Mouse (Mus musculus) cerebellum, adult 11-12 months (tissue): ENCODE measurements around the gene Tgfb1.
A peak's percentile ranks its signal among the peaks of the same experiment; 100 is the strongest.

Experiments used
- DNase-seq: peaks from one replicate; pipeline ENCODE4 v3.0.0; 2022

Gene Tgfb1

GRCm38 (mm10) chr7:25686680-25687531 is at the start of gene Tgfb1:
TSS of gene Tgfb1 (plus strand) at chr7:25687002.
- no peak for DNase-seq

GRCm38 (mm10) chr7:25637099-25637498 is 49.7 kb upstream of the Tgfb1 start:
- no peak for DNase-seq

DNA sequence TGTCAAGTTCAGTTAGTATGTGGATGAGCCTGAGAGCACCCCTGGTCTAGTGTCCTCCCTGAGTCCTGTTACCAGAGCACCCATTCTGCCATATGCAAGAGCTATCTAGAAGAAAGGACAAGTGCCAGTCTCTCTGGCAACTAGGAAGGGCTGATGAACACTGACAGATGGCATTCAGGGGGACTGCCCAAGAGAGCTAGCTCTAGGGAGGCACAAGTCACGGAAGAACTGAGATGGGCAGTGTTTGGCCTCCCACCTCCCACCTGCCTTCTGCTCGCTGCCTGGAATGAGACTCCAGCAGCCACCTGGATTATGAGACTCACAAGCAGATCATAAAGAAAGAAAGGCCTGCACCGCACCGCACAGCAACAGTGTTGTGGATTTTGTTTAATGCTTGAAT is 47.0 kb upstream of the Tgfb1 start:
- peak; percentile 74 for DNase-seq

GRCm38 (mm10) chr7:25644136-25644535 is 42.7 kb upstream of the Tgfb1 start:
- no peak for DNase-seq

DNA sequence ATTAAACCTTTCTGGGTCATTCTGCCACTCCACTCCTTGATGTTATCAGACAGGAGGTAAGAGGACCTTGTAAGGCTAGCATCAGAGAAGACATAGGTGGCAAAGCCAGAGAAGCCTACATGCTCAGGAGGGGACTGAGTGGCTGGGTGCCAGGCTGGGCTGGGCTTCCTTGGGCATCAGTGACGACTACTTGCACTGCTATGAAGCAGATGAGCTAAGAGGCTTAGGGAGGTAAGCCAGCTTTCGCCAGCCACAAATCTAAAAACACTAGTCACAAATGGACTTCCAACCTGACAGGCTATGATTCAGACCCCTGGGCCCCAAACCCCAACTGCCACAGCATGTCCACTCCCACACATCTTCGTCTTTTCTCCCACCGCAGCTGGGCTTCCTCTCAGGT is 42.2 kb upstream of the Tgfb1 start:
- DNase-seq = no peak

DNA sequence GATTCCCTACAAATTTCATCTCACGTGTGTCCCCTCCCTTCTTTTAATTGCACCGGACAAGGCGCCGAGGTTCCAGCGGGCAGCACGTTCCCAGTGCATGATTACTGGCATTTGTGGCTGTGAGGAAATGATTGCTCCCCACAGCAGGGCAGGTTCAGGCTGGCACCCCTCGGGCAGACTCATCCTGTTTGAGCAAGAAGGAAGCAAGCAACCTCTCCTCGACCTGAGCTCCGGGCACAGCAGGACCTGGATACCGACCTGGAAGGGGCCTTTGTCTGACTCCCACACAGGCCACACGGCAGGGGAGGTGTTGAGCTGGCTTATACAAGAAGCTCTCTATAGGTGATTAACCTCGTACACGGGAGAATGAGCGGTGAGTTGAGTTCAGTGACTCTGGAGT is 41.7 kb upstream of the Tgfb1 start:
- no peak for DNase-seq

DNA sequence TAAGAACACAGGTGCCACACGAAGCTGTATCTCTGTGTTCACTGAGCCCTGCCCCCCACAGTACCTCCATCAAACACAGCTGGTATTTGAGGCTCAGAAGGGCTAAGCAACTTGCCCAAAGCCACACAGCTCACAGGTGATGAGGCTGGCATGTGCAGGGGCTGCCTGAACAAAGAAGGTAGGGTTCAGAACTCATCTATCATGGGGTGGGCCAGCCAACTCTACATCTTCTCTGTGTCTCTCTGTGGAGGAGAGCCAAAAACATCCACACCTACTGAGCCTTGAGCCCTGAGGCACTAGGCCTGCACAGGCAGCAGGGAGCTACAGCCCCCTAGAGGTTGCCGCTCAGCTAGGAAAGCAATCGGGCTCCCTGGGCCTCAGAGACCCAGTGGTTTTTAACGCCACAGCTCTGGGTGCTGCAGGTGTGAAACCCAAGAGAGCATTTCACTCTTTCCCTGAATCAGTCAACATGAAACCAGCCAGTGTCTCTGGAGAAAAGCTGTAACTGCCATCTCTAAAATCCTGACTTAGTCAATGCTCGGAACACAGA is 39.2 kb upstream of the Tgfb1 start:
- no peak for DNase-seq

GRCm38 (mm10) chr7:25649839-25650238 is 37.0 kb upstream of the Tgfb1 start:
- no peak for DNase-seq

GRCm38 (mm10) chr7:25651281-25651680 is 35.5 kb upstream of the Tgfb1 start:
- DNase-seq = no peak

GRCm38 (mm10) chr7:25652244-25652759 is 34.5 kb upstream of the Tgfb1 start:
- DNase-seq = no peak

- peak; percentile 70 for DNase-seq
Measured at GRCm38 (mm10) chr7:25655601-25656428, 31.0 kb upstream of the Tgfb1 start.

GRCm38 (mm10) chr7:25657785-25658184 is 29.0 kb upstream of the Tgfb1 start:
- DNase-seq = peak; percentile 53

- DNase-seq = peak; percentile 100
Measured at GRCm38 (mm10) chr7:25658657-25659472, 27.9 kb upstream of the Tgfb1 start, which contains the start of the genes Bckdha and Exosc5. TSS of gene Bckdha (minus strand) at chr7:25658981. TSS of gene Exosc5 (plus strand) at chr7:25659164.

GRCm38 (mm10) chr7:25666381-25666780 is 20.4 kb upstream of the Tgfb1 start:
- DNase-seq = no peak

- no peak for DNase-seq
Measured at GRCm38 (mm10) chr7:25669158-25669557, 17.6 kb upstream of the Tgfb1 start.

GRCm38 (mm10) chr7:25669631-25670030 is 17.2 kb upstream of the Tgfb1 start:
- DNase-seq = no peak

DNA sequence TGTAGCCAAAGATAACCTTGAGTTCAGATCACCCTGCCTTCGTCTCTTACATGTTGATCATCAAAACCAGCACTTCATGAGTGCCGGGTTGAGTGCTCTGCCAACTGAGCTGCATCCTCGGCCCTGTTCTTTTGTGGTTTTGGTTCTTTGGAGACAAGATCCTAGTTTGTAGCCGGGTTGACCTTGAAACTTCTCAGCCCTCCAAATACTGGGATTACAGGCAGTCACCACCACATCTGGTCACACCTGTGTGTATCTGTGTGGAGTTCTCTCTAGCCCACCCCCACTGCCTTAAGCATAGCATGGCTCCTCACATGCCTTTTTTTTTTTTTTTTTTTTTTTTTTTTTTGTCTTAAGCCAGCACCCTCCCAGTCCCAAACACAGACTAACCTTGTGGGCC is 16.7 kb upstream of the Tgfb1 start:
- DNase-seq = no peak

DNA sequence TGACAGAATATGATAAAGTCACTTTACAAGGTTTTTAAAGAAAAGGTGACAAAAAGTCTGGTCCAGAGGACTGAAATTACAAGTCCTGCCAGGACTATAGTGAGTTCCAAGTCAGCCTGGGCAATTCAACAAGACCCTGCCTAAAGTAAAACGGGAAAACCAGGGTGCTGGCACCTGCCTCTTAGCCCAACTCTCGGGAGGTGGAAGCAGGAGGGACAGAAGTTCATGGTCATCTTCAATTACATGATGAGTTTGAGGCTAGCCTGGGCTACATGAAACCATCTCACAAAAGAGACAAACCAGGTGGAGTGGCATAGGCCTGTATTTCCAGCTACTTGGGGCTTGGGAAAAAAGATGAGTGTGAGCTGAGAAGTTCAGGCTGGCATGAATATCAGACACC is 15.1 kb upstream of the Tgfb1 start:
- DNase-seq = no peak

GRCm38 (mm10) chr7:25672442-25672841 is 14.4 kb upstream of the Tgfb1 start:
- no peak for DNase-seq

DNA sequence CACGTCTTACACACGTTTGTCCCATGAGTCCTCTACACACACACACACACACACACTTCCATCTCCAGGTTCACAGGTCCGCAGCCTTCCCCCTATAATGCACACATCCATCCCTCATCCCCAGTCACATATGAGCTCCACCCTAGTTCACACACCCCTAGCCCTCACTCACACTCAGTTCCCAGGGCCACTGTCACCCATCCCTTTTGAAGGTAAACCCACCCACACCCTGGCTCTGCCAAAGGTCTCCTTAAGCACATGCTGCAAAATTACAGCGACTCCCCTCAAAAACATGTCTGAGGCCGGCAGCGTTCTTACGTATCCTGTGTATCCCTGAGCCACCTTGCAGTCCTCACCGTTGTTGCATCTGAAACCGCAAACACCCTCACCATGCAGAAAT is 12.5 kb upstream of the Tgfb1 start:
- no peak for DNase-seq

- no peak for DNase-seq
Measured at GRCm38 (mm10) chr7:25674719-25675300, 12.0 kb upstream of the Tgfb1 start, which contains the start of gene Tmem91. TSS of gene Tmem91 (minus strand) at chr7:25675166.

- DNase-seq = peak; percentile 50
Measured at GRCm38 (mm10) chr7:25675405-25675804, 11.4 kb upstream of the Tgfb1 start.
